Mouse (Mus musculus) heart, adult 2 months (tissue): ENCODE results near the gene T. TPM values are rescaled to one million over a fixed set of nuclear protein-coding genes. Genes with fewer than 3 reads are reported as not detected.

Source experiments
- DNase-seq, 2 experiments: peaks; one replicate each; pipeline ENCODE4 v3.0.0; 2021
- H3K27ac ChIP-seq: fragments of 200-600 bp; 2 replicates; pipeline ENCODE4 v1.8.1; 2022
- H3K27me3 ChIP-seq: fragments of 200-500 bp; 2 replicates; pipeline ENCODE4 v1.6.1; 2012; ENCODE audit warnings: mild to moderate bottlenecking, low read length, inconsistent platforms, mixed read lengths; ENCODE audit not compliant: control insufficient read depth, insufficient read depth
- H3K36me3 ChIP-seq: fragments of 200-500 bp; 2 replicates; pipeline ENCODE4 v1.6.1; 2012; ENCODE audit warnings: low read length, inconsistent platforms; ENCODE audit not compliant: control insufficient read depth, insufficient read depth
- H3K4me1 ChIP-seq: fragments of 200-500 bp; 2 replicates; pipeline ENCODE4 v1.6.1; 2011; ENCODE audit warnings: low read length; ENCODE audit not compliant: control insufficient read depth, insufficient read depth
- H3K4me3 ChIP-seq: fragments of 200-600 bp; 2 replicates; pipeline ENCODE4 v1.8.1; 2022
- H3K79me2 ChIP-seq: fragments of 200-500 bp; replicated peaks from 2 replicates; pipeline ENCODE4 v1.6.1; 2012; ENCODE audit warnings: mild to moderate bottlenecking, inconsistent platforms, low read length, moderate library complexity, mixed read lengths; ENCODE audit not compliant: control insufficient read depth, insufficient read depth
- H3K9ac ChIP-seq: fragments of 200-500 bp; 2 replicates; pipeline ENCODE4 v1.6.1; 2012; ENCODE audit warnings: low read depth, mild to moderate bottlenecking, control low read depth, inconsistent platforms, low read length, mixed read lengths
- CTCF ChIP-seq: fragments of 200-600 bp; IDR thresholded peaks from 2 replicates; pipeline ENCODE4 v1.8.1; 2022; ENCODE audit warnings: antibody characterized with exemption, mild to moderate bottlenecking, moderate library complexity
- EP300 ChIP-seq: fragments of 200-500 bp; IDR thresholded peaks from 2 replicates; pipeline ENCODE4 v1.6.1; 2011; ENCODE audit warnings: low read depth, low read length, control low read depth; ENCODE audit not compliant: insufficient read depth
- POLR2A ChIP-seq: fragments of 200-500 bp; IDR thresholded peaks from 2 replicates; pipeline ENCODE4 v1.6.1; 2011; ENCODE audit warnings: mild to moderate bottlenecking, low read depth, low read length, control low read depth; ENCODE audit not compliant: insufficient read depth
- WGBS: fragments of 180-500 bp; shearing (Covaris S2); methylation state at CpG from one replicate; pipeline ENCODE4 v1.1.7; 2018; 5-methylcytosine and 5-hydroxymethylcytosine counted together
- intact Hi-C: fragments of 180-260 bp; cut with DNase I; formaldehyde crosslinking; loops from one replicate; pipeline ENCODE4 v1.15.1; 2025
- long read RNA-seq: library from polyadenylated mRNA; stranded (forward); transcript quantifications from one replicate; pipeline ENCODE4 v2.0.0, GENCODE M21; 2021
- polyA plus RNA-seq: library from polyadenylated mRNA; depleted of rRNA; stranded (reverse); fragments of >200 nt; gene quantifications from 2 replicates; pipeline ENCODE4 v1.2.3, GENCODE M21; 2012; rRNA removed
- total RNA-seq, 2 experiments: library from RNA; stranded (reverse); gene quantifications; 2 replicates each; pipeline ENCODE4 v1.2.3; 2021

The T gene
- total RNA-seq (not detected), polyA plus RNA-seq (not detected in 2 replicates)
- long read RNA-seq, result 0 reads

GRCm38 (mm10) chr17:8433978-8434960 is at the start of gene T:
Gene T, plus strand, starts transcription at chr17:8434423.
- Histone ChIP-seq H3K79me2 (no peaks in the 10 kb centered on the region), H3K27me3 (peaks cover 18% of the 10 kb centered on the region), H3K27ac (no peak within 1 kb of the TSS), H3K4me3 (no peak within 1 kb of the TSS), H3K4me1 (no peaks in the 10 kb centered on the region), H3K36me3 (no peaks in the 10 kb centered on the region), H3K9ac (no peak within 1 kb of the TSS)
- WGBS, result 3% methylated on average over 65 of the region's 65 CpGs
- intact Hi-C loops, result no loop called here
- DNase-seq, result no peak
- TF ChIP-seq POLR2A (no peak), CTCF (no peak), EP300 (no peak)

- TF ChIP-seq EP300 (no peak), CTCF (no peak), POLR2A (no peak)
- Histone ChIP-seq H3K27me3 (peaks cover 9% of the 10 kb centered on the region), H3K27ac (no peak overlapping the region), H3K9ac (no peak overlapping the region), H3K36me3 (no peaks in the 10 kb centered on the region), H3K79me2 (no peaks in the 10 kb centered on the region), H3K4me3 (no peak overlapping the region), H3K4me1 (no peaks in the 10 kb centered on the region)
- intact Hi-C loops, result no loop called here
- DNase-seq, result no peak
- WGBS, result 91% methylated on average over 2 of the region's 2 CpGs
These were observed 48.8 kb upstream of the T start for GRCm38 (mm10) chr17:8385441-8385840.

DNA sequence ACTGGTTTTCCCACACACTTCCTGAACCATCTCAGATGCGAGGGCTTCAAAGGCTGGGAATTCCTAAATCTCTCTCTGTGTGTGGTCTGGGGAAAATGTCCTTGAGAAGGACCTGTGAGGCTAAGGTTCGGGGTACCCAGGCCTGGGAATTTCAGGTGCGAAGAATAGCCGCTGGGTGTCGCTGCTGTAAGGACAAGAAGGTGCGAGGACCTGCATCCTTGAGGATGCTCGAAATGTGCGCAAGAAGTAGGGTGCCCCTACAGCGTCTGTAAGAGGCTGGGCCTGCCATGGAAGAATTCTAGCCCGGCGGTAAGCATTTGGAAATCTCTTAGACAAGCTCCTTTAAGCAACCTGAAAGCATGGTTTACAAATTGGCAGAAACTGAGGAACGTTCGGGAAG is 45.8 kb upstream of the T start:
- DNase-seq, result no peak
- intact Hi-C loops, result loop anchor here (2.0 kb wide), 1 partner anchor 72 kb away; no protein-coding TSS in a partner anchor
- peak; percentile 63 for TF ChIP-seq CTCF
- no peak for TF ChIP-seq EP300
- Histone ChIP-seq H3K4me1 (no peaks in the 10 kb centered on the region), H3K27me3 (peaks cover 9% of the 10 kb centered on the region), H3K36me3 (no peaks in the 10 kb centered on the region), H3K4me3 (no peak overlapping the region), H3K79me2 (no peaks in the 10 kb centered on the region), H3K27ac (no peak overlapping the region), H3K9ac (no peak overlapping the region)
- 5% methylated on average over 13 of the region's 13 CpGs for WGBS

- TF ChIP-seq EP300 (no peak), CTCF (no peak), POLR2A (no peak)
These were observed 45.0 kb upstream of the T start for GRCm38 (mm10) chr17:8388990-8389789.

GRCm38 (mm10) chr17:8389790-8390095 is 44.5 kb upstream of the T start:
- intact Hi-C loops, result loop anchor here (2.0 kb wide), 1 partner anchor 71 kb away; no protein-coding TSS in a partner anchor
- no peak overlapping the region for H3K27ac ChIP-seq
- H3K4me3 ChIP-seq, result no peak overlapping the region
- no peaks in the 10 kb centered on the region for H3K36me3 ChIP-seq
- peaks cover 9% of the 10 kb centered on the region for H3K27me3 ChIP-seq
- no peaks in the 10 kb centered on the region for H3K79me2 ChIP-seq
- no peaks in the 10 kb centered on the region for H3K4me1 ChIP-seq
- no peak overlapping the region for H3K9ac ChIP-seq
- DNase-seq, result no peak
- TF ChIP-seq POLR2A (no peak), CTCF (peak; percentile 29), EP300 (no peak)
- WGBS, result 11% methylated on average over 10 of the region's 10 CpGs

More at GRCm38 (mm10) chr17:8388990-8389789, 45.0 kb upstream of the T start:
- Histone ChIP-seq H3K4me3 (no peak overlapping the region), H3K27ac (no peak overlapping the region), H3K36me3 (no peaks in the 10 kb centered on the region), H3K9ac (no peak overlapping the region), H3K79me2 (no peaks in the 10 kb centered on the region), H3K4me1 (no peaks in the 10 kb centered on the region), H3K27me3 (peaks cover 9% of the 10 kb centered on the region)
- 2% methylated on average over 28 of the region's 28 CpGs for WGBS
- DNase-seq, result no peak
- intact Hi-C loops, result loop anchor here (2.0 kb wide), 1 partner anchor 72 kb away; no protein-coding TSS in a partner anchor
